Mouse (Mus musculus) cerebellum, adult 9-11 months (tissue): ENCODE data around the gene Pigt.
A peak's percentile ranks its signal among the peaks of the same experiment; 100 is the strongest.

ENCODE experiments used
- DNase-seq: peaks from one replicate; pipeline ENCODE4 v3.0.0; 2022

The Pigt gene

DNA sequence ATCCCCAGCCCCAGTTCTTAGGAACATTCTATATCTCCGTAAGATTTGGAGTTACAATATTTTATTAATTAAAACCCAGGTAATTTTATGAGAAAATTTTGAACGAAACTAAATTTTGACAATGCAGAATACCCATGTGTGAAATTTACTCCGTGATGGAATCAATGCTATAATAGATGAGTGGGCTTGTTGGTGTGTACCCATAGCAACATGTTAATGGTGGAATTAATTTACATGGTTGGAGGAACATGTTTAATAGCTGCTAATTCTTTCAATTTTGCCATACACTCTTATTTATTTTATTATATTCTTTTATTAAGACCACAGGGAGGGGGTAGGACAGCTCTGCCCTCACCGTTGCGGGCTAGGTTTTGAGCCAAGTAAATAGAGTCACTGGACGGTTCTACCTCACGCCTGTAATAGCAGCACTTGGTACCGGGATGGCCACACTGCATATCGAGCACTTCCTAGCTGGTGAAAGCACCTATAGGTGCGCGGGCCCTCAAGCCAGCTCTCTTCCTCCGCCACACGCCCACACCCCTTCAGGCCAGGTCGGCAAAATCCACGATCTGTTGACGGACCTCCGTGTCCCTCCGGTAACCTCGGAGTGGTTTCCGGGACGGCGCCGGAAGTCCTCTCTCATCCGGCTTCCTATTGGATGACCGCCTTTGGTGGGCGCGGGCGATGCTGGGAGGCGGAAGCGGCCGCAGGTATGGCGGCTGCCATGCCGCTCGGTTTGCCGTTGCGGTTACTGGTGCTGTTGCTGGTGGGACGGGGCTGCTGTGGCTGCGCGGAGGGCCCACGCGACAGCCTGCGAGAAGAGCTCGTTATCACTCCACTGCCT lies at the start of gene Pigt:
Pigt (plus strand) TSS at position 674 of the 844 bp plus-strand sequence.
- DNase-seq = peak; percentile 89

- no peak for DNase-seq
Observed at GRCm38 (mm10) chr2:164448140-164448539, 49.2 kb upstream of the Pigt start.

GRCm38 (mm10) chr2:164448921-164449320 lies 48.4 kb upstream of the Pigt start:
- DNase-seq = no peak

DNA sequence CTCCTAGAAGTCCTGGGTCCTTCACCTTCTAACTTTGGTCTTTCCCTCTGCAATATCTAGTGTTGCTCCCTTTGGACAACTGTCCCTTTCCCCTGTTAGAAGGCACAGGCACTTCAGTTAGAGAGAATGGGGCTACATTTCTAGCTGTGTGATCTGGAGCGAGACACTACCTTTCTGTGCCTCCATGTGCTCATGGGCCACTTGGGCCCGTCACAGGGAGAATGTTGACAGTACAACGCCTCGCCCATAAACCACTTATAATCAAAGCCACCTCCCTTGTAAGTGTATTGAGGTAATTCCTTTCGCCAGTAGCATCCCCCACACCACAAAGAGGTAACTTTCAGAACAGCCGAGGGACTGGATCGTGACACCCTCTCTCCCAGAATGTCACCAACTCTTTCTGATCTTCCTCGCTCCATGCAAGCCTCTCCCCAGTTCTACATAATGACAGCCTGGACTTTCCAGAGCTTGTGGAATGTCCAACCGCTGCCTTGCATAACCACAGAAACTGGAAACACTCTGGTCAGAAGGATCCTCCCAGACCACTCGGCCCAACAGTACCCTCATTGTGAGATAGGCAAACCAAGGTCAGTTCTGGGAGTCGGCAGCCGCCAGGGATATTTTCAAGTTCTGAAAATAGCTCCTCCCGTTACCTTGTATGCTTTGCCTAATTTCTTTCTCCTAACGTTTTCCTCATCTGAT lies 47.8 kb upstream of the Pigt start:
- DNase-seq = no peak

DNA sequence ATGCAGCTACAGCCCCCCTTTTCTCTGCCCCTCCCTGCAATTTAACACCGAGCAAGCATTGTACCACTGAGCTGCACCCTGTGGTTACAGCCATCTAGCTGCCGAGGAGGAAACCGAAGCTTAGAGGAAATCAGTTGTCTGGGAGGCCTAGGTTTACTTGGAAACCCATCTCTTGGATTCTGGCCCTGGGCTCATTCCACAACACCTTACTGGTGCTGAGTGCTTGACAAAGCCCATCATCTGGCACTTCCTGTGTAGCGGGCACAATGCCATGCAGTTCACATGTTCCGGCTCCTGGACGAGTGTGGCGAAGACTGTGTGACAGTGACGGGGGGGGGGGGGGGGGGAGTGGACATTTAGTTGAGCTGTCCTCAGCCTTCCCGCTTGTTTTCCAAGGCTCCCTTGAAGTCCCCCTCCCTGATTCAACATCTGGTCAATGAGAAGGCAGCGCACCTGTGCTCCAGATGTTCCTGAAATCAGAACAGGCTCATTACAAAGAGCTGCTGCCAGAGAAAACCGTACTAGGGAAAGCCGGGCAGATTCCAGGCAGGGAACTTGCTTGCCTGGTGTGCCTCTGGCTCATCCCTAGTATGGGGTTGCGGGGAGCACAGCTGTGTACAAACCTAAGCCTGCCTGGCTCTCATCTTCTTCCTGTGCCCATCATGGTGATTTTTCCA lies 45.2 kb upstream of the Pigt start:
- no peak for DNase-seq

DNA sequence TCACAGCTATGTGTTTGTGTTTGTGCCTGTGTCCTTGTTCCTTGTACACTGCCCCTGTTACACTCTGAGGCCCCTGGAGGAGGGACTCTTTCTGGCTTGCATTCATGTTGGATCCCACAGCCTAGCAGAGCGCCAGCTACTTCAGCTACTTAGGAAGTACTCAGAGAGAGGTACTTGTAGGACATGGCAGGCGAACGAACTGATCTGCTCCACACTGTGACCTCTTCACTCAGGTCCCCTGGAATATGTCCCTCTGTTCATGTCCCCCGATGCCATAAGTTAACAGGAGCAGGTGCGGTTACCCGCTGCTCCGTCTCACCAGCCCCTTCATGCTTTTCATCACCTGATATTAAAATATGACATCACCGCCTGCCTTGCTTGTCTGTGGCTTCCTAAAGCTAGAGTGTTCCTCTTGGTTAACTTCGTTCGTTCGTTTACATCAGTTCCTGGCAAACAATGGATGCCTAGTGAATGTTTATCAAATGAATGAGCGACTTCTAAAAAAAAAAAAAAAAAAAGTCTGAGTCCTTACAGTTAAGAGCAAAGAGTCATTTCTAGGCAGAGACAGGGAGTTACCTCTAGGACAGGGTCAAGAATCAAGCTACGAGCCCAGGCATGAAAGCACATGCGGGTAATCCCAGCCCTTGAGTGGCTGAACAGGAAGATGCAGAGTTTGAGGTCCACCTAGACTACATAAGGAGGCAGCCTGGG lies 44.1 kb upstream of the Pigt start:
- DNase-seq = no peak

DNA sequence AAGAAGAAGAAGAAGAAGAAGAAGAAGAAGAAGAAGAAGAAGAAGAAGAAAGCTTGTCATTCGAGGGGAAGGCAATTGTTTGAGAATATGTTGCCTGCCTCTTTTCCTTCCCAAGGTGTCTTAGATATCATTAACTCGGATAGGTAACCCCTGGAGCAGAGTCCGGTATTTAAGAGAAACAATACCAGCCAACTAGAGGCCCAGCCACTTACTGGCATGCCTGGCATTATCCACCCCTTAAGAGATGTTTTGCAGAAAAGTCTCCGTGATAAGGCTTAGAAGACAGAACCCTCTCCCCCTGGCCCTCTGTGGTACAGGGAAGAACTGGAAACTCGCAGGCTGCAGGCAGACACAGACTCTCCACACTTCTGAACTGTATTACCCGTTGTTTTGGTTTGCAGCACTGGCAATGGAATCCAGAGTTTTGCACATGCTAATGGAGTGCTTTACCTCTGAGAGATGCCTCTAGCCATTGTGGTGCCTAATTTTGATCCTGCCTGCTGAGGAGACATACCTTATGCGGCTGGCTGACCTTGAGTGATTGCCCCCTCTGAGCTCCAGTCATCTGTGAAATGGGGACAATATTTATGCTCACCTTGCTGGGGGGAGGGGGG lies 43.3 kb upstream of the Pigt start:
- DNase-seq = no peak

DNA sequence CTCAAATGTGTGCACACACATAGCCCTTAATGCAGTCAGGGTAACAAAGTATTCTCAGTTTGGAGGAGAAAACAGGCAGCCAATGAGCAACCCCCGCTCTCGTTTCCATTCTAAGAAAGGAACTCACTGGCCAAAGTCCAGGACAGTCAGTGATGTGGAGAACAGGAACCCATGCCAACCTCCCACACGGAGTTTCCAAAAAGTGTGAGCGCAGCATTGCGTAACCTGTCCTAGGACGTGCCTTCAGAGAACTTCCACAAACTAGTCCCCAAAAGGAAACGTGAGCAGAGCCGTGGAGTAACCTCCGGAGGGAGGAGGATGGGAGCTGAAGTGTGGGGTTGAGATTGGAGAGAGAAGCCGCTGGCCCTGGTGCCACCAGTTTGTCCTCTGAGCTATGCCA lies 42.5 kb upstream of the Pigt start:
- DNase-seq = no peak

DNA sequence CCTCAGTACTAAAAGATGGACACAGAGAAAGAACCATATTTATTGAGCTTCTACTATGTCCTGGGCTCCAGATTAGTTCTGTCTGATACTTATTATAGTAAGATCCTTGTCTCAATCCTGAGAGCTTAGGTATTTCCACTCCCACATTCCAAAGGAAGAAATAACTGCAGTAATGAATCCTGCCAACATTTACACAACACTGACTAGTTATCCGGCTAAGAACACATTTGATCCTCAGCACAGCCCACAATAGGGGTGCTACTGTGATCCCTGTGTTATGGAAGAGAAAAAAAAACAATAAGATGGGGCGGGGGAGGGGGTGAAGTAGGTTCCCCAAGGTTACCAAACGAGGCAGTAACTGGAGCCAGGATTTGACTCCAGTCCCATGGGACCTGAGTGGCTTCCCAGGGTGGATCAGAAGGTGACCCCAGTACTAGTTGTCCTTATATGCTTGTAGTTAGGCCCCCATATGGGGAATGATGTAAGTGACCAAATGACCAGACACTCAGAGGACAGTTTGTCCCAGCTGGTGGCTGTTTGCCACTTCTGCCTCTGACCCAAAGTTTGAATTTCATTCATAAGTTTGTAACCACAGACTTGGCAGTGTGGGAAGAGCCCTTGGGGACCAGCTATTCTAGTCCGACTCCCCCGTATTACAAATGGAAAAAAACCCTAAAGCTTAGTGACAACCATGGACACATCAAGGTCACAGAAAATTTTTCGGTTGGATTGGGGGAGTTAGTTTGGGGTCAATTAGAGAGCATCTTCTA lies 41.7 kb upstream of the Pigt start:
- no peak for DNase-seq

DNA sequence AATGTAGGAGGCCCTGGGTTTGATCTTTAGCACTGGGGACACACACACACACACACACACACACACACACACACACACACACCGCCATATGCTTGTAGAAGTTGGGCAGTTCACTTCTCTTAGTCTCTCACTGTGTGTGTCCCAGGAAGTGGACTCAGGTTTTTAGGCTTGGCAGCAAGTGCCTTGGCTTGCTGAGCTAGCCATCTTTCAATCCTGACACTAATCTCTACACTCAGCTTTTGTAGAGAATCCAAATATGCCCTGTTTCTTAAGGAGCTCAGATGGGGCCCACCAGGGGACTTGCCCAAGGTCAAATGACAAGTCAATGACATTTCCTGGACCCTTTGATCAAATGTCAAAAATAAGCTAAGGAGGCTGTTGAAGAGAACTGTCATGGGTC lies 40.9 kb upstream of the Pigt start:
- no peak for DNase-seq

DNA sequence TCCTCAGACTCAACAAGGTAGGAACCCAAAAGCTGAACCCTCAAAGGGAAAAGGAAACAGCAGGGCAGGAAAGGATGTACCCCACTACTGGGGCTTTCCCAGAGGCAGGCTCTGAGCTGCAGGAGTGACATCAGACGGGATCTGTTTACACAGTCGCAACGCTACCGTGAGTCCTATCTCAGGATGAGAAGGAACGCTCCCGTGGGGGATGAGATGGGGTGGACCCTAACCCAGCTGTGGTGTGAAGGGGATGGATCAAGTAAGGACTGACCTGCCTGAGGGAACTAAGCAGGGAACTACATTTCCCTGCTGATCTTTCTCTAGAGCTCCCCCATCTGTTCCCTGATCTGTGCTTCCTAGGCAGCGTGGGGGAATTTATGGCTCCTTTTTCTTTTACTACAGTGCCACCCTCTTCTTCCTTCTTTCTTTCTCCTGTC lies 40.4 kb upstream of the Pigt start, which contains the start of gene Sys1:
Sys1 (plus strand) TSS at position 101 of the 437 bp plus-strand sequence.
- no peak for DNase-seq

DNA sequence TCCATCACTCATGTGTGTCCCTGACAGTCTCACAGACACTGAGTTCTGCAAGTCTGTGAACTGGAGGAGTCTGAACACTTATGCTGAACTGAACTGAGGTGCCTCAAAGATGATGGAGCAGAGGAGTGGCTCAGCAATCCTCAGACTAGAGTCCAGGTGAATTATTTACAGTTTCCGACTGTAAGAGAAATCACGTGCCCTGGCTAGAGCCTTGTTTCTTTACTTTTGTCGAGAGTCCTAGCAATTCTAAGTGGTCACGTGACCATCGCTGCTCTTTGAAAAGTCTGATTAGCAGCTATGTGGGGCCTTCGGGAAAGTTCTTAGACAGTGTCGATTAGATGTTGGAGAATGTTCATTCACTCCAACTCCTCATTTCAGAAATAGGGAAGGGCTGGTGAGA lies 39.4 kb upstream of the Pigt start:
- no peak for DNase-seq

GRCm38 (mm10) chr2:164458535-164458934 lies 38.8 kb upstream of the Pigt start:
- DNase-seq = no peak

GRCm38 (mm10) chr2:164460745-164461551 lies 36.4 kb upstream of the Pigt start, which contains the start of gene Gm20458:
Gene Gm20458, plus strand, starts transcription at chr2:164460967.
- DNase-seq = peak; percentile 99

- no peak for DNase-seq
Observed at GRCm38 (mm10) chr2:164465161-164465560, 32.2 kb upstream of the Pigt start.

- DNase-seq = no peak
Observed at GRCm38 (mm10) chr2:164466787-164467186, 30.5 kb upstream of the Pigt start.

GRCm38 (mm10) chr2:164470254-164470653 lies 27.1 kb upstream of the Pigt start:
- DNase-seq = no peak

DNA sequence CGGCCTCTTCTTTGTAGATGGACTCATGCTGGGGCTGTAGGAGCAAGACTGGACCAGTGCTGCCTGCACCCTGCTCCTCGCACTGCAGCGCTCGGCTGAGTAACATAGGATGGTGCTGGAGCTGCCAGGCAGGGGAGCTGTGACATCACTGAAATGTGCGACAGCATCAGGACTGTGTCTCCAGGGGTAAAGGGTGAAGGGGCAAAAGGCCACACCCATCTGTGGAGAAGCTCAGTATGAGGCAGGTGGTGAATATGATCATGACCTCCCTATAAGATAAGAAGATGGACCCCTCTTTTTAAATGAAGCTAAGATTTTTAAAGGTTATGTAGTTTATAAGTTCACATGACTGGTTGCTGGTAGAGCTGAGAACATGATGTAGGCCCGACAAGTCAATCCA lies 23.7 kb upstream of the Pigt start, which contains the start of gene Trp53tg5:
Trp53tg5 (minus strand) TSS at position 101 of the 400 bp plus-strand sequence.
- DNase-seq = no peak

DNA sequence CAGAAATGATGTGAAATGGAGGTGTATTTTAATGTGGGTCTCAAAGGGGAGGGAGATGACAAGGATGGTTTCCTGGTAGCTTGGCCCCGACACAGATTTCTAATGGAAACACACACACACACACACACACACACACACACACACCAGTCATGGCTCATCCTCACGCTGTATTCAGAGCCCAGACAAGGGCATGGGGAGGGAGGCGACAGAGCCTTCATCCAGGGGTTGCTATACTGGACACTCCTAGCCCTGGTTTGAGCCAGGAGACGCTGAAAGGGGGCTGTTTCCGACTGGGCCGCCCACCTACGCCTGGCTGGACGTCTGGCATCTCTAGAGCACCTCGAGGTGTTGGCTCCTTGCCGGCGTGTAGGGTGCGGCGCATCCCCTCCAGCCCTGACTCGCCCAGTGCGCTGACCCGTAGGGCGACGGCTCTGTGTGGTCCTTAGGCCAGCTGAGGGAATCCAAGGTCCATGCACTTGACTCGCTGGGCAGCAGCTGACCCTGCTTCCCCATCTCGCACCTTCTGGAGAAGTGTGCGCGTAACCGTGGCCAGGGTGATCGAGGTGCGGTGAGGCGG lies 11.6 kb upstream of the Pigt start, which contains the start of gene Dbndd2:
Dbndd2 (plus strand) TSS at position 426 of the 577 bp plus-strand sequence.
- DNase-seq = no peak
